Mouse (Mus musculus) G1E (cell line): ENCODE results near the gene 2310057M21Rik.

ENCODE experiments used
- CTCF ChIP-seq: IDR thresholded peaks from 2 replicates; pipeline ENCODE4 v1.5.1; 2012; ENCODE audit warnings: low read depth, low read length, inconsistent platforms, mixed read lengths
- GATA1 ChIP-seq: IDR thresholded peaks from 2 replicates; pipeline ENCODE4 v1.6.1; 2012; ENCODE audit warnings: borderline replicate concordance, low read length, inconsistent platforms, mixed read lengths
- GATA2 ChIP-seq: IDR thresholded peaks from 2 replicates; pipeline ENCODE4 v1.6.1; 2012; ENCODE audit warnings: low read depth, low read length, inconsistent platforms, borderline replicate concordance
- TAL1 ChIP-seq: conservative IDR thresholded peaks from 2 replicates; pipeline ENCODE4 v1.6.1; 2012; ENCODE audit warnings: low read depth, low read length, inconsistent platforms, mixed read lengths

- TF ChIP-seq CTCF (no peak), GATA1 (no peak), TAL1 (no peak), GATA2 (no peak)
These were observed 48.0 kb upstream of the 2310057M21Rik start, which contains the start of the genes Ikzf5 and Acadsb for GRCm38 (mm10) chr7:131410416-131411058.
